Mouse (Mus musculus): Measurements from ENCODE around the gene Kifc3.
A peak's percentile ranks its signal among the peaks of the same experiment; 100 is the strongest.

Kifc3 gene

GRCm38 (mm10) chr8:95155361-95155760 is 47.3 kb downstream of the Kifc3 start:
- no peak for DNase-seq

- no peak for DNase-seq
These were observed 48.0 kb downstream of the Kifc3 start for GRCm38 (mm10) chr8:95154654-95155053.

GRCm38 (mm10) chr8:95154056-95154455 is 48.6 kb downstream of the Kifc3 start:
- DNase-seq, result peak; percentile 57

GRCm38 (mm10) chr8:95150608-95151007 is 52.0 kb downstream of the Kifc3 start:
- no peak for DNase-seq

GRCm38 (mm10) chr8:95149426-95149825 is 53.2 kb downstream of the Kifc3 start:
- DNase-seq, result no peak

- DNase-seq, result no peak
These were observed 55.8 kb downstream of the Kifc3 start for GRCm38 (mm10) chr8:95146846-95147245.

GRCm38 (mm10) chr8:95146044-95146745 is 56.4 kb downstream of the Kifc3 start:
- peak; percentile 62 for DNase-seq

- no peak for DNase-seq
These were observed 58.0 kb downstream of the Kifc3 start for GRCm38 (mm10) chr8:95144631-95145015.

GRCm38 (mm10) chr8:95143805-95144630 is 58.6 kb downstream of the Kifc3 start:
- DNase-seq, result peak; percentile 86

- peak; percentile 68 for DNase-seq
These were observed 59.4 kb downstream of the Kifc3 start for GRCm38 (mm10) chr8:95142985-95143804.

- DNase-seq, result peak; percentile 82
These were observed 60.4 kb downstream of the Kifc3 start for GRCm38 (mm10) chr8:95142075-95142831.

GRCm38 (mm10) chr8:95141469-95142074 is 61.0 kb downstream of the Kifc3 start:
- DNase-seq, result peak; percentile 52

- DNase-seq, result no peak
These were observed 61.6 kb downstream of the Kifc3 start for GRCm38 (mm10) chr8:95141026-95141425.

- DNase-seq, result no peak
These were observed 62.1 kb downstream of the Kifc3 start for GRCm38 (mm10) chr8:95140555-95140954.

- no peak for DNase-seq
These were observed 63.6 kb downstream of the Kifc3 start for GRCm38 (mm10) chr8:95139051-95139365.

GRCm38 (mm10) chr8:95138341-95139050 is 64.1 kb downstream of the Kifc3 start:
- peak; percentile 51 for DNase-seq

GRCm38 (mm10) chr8:95137641-95138098 is 64.9 kb downstream of the Kifc3 start:
- DNase-seq, result peak; percentile 87

GRCm38 (mm10) chr8:95137201-95137600 is 65.4 kb downstream of the Kifc3 start:
- no peak for DNase-seq

- no peak for DNase-seq
These were observed 66.4 kb downstream of the Kifc3 start for GRCm38 (mm10) chr8:95136218-95136617.

- no peak for DNase-seq
These were observed 67.4 kb downstream of the Kifc3 start for GRCm38 (mm10) chr8:95135242-95135641.

GRCm38 (mm10) chr8:95134186-95134585 is 68.4 kb downstream of the Kifc3 start:
- DNase-seq, result no peak

All from kidney, adult 11 months (tissue).